Mouse (Mus musculus) hindbrain, postnatal 0 days (tissue): ENCODE measurements around the gene Sema5b. TPM values are rescaled to one million over a fixed set of nuclear protein-coding genes. Genes with fewer than 3 reads are reported as not detected.

Experiments
- ATAC-seq: fragments of 200-750 bp; cut with Nextera tagmentation; 2 replicates; pipeline ENCODE4 v1.8.0; 2017; ENCODE audit warnings: mild to moderate bottlenecking, moderate TSS enrichment, moderate library complexity
- DNase-seq: peaks from one replicate; pipeline ENCODE4 v3.0.0-alpha.2; 2015; ENCODE audit warnings: low spot score
- H3K27ac ChIP-seq: fragments of 300-500 bp; sonication (generic); 2 replicates; pipeline ENCODE4 v1.5.1; 2014; ENCODE audit warnings: mild to moderate bottlenecking
- H3K27me3 ChIP-seq: fragments of 300-500 bp; sonication (generic); 2 replicates; pipeline ENCODE4 v1.6.1; 2014; ENCODE audit warnings: low read length, mixed read lengths; ENCODE audit not compliant: insufficient read depth
- H3K36me3 ChIP-seq: fragments of 300-500 bp; sonication (generic); 2 replicates; pipeline ENCODE4 v1.6.1; 2014; ENCODE audit warnings: low read length, mixed read lengths; ENCODE audit not compliant: insufficient read depth
- H3K4me1 ChIP-seq: fragments of 300-500 bp; sonication (generic); 2 replicates; pipeline ENCODE4 v1.6.1; 2014; ENCODE audit warnings: antibody characterized with exemption, low read length, mixed read lengths; ENCODE audit not compliant: insufficient read depth
- H3K4me2 ChIP-seq: fragments of 300-500 bp; sonication (generic); 2 replicates; pipeline ENCODE4 v1.6.1; 2014; ENCODE audit warnings: low read depth, mild to moderate bottlenecking, low read length, moderate library complexity, mixed read lengths
- H3K4me3 ChIP-seq: fragments of 300-500 bp; sonication (generic); 2 replicates; pipeline ENCODE4 v1.5.1; 2014; ENCODE audit warnings: low read length
- H3K9ac ChIP-seq: fragments of 300-500 bp; sonication (generic); replicated peaks from 2 replicates; pipeline ENCODE4 v1.6.1; 2014; ENCODE audit warnings: mild to moderate bottlenecking, low read length, moderate library complexity, mixed read lengths
- H3K9me3 ChIP-seq: fragments of 300-500 bp; sonication (generic); 2 replicates; pipeline ENCODE4 v1.6.1; 2016; ENCODE audit warnings: low read length, mixed read lengths
- CTCF ChIP-seq: IDR thresholded peaks from 2 replicates; pipeline ENCODE4 v1.5.1; 2016; ENCODE audit warnings: antibody characterized with exemption, control low read depth, low read depth
- WGBS: fragments of 180-500 bp; shearing (Covaris S2); extraction: QIAGEN DNeasy Blood & Tissue Kit; methylation state at CpG from one replicate; pipeline ENCODE4 v1.1.7; 2014; 5-methylcytosine and 5-hydroxymethylcytosine counted together
- polyA plus RNA-seq: library from polyadenylated mRNA; unstranded; fragments of >200 nt; fragmentation: Nextera tagmentation; extraction: Ambion mirVana; gene quantifications from 2 replicates; pipeline ENCODE4 v1.2.1, GENCODE M21; 2015
- total RNA-seq: library from RNA; depleted of rRNA; stranded (reverse); fragments of >200 nt; gene quantifications from 2 replicates; pipeline ENCODE4 v1.2.3, GENCODE M21; 2014

Gene Sema5b
- total and polyA plus RNA-seq, 2 experiments from 2014 or later: 14.8 to 37.0 TPM

DNA sequence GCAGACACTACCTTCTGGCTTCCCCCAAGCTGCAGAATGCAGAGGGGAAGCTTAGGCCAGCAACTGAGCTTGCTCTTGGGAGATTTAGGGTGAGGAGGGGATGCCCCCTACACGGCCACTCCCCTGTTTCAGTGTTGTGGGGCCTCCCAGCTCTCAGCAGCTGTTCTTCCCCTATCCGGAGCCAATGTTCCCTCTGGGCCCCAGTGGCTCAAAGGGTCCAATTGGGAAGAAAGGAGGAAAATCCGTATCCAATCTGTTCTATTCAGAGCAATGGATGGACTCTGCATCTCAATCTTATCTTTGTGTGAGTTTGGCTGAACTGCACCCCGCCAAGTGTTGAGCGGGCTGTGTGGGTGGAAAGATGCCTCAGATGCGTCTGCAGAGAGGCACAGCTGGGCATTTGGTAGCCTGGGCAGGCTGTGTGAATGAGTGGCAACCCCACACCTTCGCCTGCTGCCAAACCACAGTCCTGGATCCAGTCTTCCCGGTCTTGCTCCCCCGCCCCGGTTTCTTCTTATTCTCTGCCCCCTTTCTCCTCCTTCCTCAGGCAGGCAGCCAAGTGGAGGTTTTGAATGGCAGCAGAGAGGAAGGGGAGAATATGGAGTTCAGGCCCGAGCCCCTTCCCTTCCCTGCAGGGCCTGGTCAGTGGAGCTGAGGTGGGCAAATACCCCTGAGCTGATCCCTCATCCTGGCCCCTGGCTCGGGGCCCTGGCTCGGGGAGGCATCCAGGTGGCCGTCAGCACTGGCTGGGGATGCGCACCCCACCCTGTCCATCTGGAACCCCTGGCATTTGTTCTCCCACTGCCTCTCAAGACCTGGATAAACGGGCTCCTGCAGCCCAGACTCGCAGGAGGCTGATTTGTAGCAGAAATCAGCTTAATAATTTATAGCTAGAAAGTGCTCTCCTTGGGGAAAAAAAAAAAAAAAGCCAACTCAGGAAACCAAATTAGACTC, 73.2 kb downstream of the Sema5b start:
- Histone ChIP-seq H3K4me2 (peak overlapping the region; percentile 34), H3K4me3 (no peak overlapping the region), H3K27me3 (no peaks in the 10 kb centered on the region), H3K27ac (peak overlapping the region; percentile 70; the same call in 1 of the 2 replicates), H3K36me3 (no peaks in the 10 kb centered on the region), H3K9me3 (no peaks in the 10 kb centered on the region), H3K4me1 (peaks cover 9% of the 10 kb centered on the region), H3K9ac (no peak overlapping the region)
- ATAC-seq (peak; percentile 86), DNase-seq (peak; percentile 81)
- no peak for TF ChIP-seq CTCF
- 15% methylated on average over 17 of the region's 17 CpGs for WGBS

DNA sequence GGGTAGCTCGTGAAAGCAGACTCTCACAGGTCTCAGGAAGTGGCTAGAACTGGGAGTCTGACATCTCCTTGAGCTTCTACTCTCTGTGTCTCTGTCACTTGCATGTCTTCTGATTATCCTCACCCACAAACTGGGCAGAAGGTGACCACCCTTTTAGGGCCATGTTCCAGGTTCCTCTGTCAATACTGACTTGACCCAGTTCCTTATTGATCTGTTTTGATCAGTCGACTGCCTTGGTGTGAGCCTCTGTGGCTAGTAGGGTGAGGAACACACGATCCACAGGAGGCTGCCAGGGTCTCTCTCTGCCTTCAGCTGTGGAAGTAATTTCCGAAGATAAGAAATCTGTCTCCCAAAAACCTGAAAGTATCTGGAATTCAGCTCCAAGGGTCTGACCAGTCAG, 76.8 kb downstream of the Sema5b start:
- no peak overlapping the region for H3K4me3 ChIP-seq

DNA sequence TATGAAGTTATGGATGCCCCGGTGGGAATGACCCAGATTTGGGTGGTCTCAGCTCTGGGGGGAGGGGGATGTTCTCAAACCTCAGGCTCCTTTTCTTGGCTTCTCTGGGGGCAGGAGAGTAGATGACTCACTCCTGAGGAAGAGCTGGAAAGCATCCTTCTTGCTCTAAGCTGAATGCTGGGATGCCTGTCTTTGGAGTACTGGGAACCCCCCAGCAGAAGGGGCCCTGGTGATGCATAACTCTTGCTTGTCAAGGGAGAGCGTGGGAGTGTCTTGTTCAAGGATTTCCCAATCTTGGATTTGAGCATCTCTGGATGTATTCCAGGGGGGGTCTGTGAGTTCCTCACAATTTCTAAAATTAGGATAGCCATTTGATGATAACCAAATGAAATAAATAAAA, 82.1 kb downstream of the Sema5b start:
- no peak for DNase-seq
- ATAC-seq: no peak
- Histone ChIP-seq H3K4me1 (peaks cover 14% of the 10 kb centered on the region; the same call in 1 of the 2 replicates), H3K36me3 (no peaks in the 10 kb centered on the region), H3K9me3 (no peaks in the 10 kb centered on the region), H3K4me2 (no peak overlapping the region), H3K4me3 (no peak overlapping the region), H3K27ac (no peak overlapping the region), H3K9ac (no peak overlapping the region), H3K27me3 (no peaks in the 10 kb centered on the region)
- WGBS: 83% methylated on average over 2 of the region's 2 CpGs
- TF ChIP-seq CTCF: no peak

More for the DNA sequence above, 76.8 kb downstream of the Sema5b start:
- no peak for TF ChIP-seq CTCF
- no peak for DNase-seq
- no peaks in the 10 kb centered on the region for H3K9me3 ChIP-seq
- ATAC-seq: no peak
- peaks cover 9% of the 10 kb centered on the region for H3K4me1 ChIP-seq
- no peak overlapping the region for H3K4me2 ChIP-seq
- no peaks in the 10 kb centered on the region for H3K36me3 ChIP-seq
- no peak overlapping the region for H3K9ac ChIP-seq
- WGBS: 86% methylated on average over 4 of the region's 4 CpGs
- no peak overlapping the region for H3K27ac ChIP-seq
- H3K27me3 ChIP-seq: no peaks in the 10 kb centered on the region

DNA sequence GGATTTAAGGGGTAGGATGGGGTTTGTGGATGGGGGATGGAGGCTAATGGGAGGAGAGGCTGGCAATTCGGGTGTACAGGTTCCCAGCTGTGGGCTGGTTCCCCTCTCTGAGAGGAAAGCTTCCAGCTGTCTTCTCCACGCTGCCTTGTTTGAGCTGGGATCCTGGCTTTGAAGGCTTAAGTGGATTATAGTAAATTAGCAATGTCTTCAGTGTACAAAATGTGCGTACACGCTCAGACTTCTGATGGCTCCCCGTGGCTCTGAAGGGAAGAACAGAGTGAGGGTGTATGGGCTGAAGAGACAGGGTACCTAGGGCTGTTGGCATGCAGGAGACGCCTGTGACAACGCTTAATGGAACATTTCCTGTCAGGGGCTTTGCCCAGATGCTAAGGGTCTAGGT, 83.0 kb downstream of the Sema5b start:
- H3K4me3 ChIP-seq: no peak overlapping the region
- no peak for ATAC-seq
- no peak for DNase-seq
- H3K4me2 ChIP-seq: no peak overlapping the region
- no peak for TF ChIP-seq CTCF
- peaks cover 14% of the 10 kb centered on the region; the same call in 1 of the 2 replicates for H3K4me1 ChIP-seq
- no peaks in the 10 kb centered on the region for H3K9me3 ChIP-seq
- H3K36me3 ChIP-seq: no peaks in the 10 kb centered on the region
- H3K27ac ChIP-seq: no peak overlapping the region
- H3K27me3 ChIP-seq: no peaks in the 10 kb centered on the region
- 39% methylated on average over 7 of the region's 7 CpGs for WGBS
- no peak overlapping the region for H3K9ac ChIP-seq

DNA sequence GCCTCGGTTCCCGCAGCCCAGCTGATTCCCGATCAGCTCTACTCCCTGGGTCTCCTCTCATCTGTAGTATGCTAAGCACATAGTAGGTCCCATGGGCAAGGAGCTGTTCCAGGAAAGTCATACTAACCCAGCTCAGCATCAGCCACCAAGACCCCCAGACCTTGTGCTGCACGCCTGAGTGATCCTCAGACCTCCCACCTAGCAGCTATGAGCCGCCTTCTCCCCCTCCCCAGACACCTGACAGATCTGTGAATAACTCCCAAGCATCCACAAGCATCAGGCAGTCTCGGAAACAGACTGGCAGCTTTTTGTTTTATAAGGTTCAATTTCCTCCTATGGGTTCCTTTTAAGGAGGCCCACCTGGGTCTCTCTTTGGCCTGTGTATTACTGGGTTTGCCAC, 83.9 kb downstream of the Sema5b start:
- H3K27me3 ChIP-seq: no peaks in the 10 kb centered on the region
- H3K4me1 ChIP-seq: peaks cover 14% of the 10 kb centered on the region; the same call in 1 of the 2 replicates
- H3K4me2 ChIP-seq: no peak overlapping the region
- H3K27ac ChIP-seq: peak overlapping the region; percentile 46
- TF ChIP-seq CTCF: no peak
- DNase-seq (no peak), ATAC-seq (0 out of 2 replicates have a peak, but pooled peaks have one; percentile 36)
- H3K9me3 ChIP-seq: no peaks in the 10 kb centered on the region
- no peak overlapping the region for H3K9ac ChIP-seq
- 28% methylated on average over 6 of the region's 6 CpGs for WGBS
- H3K36me3 ChIP-seq: no peaks in the 10 kb centered on the region
- H3K4me3 ChIP-seq: no peak overlapping the region

DNA sequence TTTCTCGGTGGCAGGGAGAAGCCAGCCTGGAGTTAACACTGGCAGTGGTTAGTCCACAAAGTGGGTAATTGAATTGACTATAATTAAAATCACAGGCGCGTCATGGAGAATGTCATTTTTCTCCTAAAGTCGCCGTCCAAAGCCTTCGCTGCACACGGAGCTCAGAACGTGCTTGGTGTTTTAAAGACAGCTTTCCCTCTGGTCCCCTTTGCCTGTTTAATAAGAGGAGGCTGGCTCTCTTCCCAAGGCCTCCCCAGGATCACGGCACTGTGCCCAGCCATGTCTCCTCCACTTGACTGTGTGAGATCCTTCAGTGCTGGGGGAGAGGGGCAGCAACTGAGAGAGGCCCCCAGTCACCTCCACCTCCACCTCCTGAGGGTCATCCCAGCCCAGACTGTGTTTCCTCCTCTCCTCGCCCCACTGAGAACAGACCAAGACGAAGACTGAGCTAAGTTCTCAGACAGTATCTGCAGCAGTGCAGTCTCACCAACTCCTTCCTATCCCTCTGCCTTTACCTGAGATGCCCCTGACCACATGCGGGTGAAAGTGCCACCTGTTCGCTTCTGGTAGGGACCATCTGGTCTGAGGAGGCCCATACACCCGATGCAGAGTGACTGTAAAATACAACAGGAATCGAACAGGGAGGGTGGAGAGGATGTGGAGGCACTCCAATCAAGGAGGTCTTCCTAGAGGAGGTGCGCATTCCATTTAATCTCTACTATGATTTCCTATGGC, 84.5 kb downstream of the Sema5b start:
- peak; percentile 81 for DNase-seq
- H3K36me3 ChIP-seq: no peaks in the 10 kb centered on the region

More for the DNA sequence above, 84.5 kb downstream of the Sema5b start:
- ATAC-seq: peak; percentile 67
- 32% methylated on average over 16 of the region's 16 CpGs for WGBS
- Histone ChIP-seq H3K27ac (peak overlapping the region; percentile 46), H3K4me1 (peaks cover 14% of the 10 kb centered on the region; the same call in 1 of the 2 replicates), H3K4me3 (no peak overlapping the region), H3K9ac (no peak overlapping the region), H3K27me3 (no peaks in the 10 kb centered on the region), H3K9me3 (no peaks in the 10 kb centered on the region), H3K4me2 (no peak overlapping the region)
- no peak for TF ChIP-seq CTCF
